Mouse (Mus musculus) Muller cell, postnatal 12 days (primary cell): ENCODE data around the gene Klhl34.

Experiments
- DNase-seq: peaks from one replicate; pipeline ENCODE4 v3.0.0-alpha.2; 2015; ENCODE audit errors: inconsistent ontology term

Gene Klhl34

GRCm38 (mm10) chrX:157818207-157818920, at the start of gene Klhl34:
TSS of gene Klhl34 (plus strand) at chrX:157818435.
- peak; percentile 47 for DNase-seq

- DNase-seq: no peak
These were observed 16.6 kb upstream of the Klhl34 start for GRCm38 (mm10) chrX:157801669-157802068.

- DNase-seq: no peak
These were observed 8.5 kb upstream of the Klhl34 start for GRCm38 (mm10) chrX:157809721-157810120.

- peak; percentile 72 for DNase-seq
These were observed 546 bp upstream of the Klhl34 start for GRCm38 (mm10) chrX:157817571-157818206.

DNA sequence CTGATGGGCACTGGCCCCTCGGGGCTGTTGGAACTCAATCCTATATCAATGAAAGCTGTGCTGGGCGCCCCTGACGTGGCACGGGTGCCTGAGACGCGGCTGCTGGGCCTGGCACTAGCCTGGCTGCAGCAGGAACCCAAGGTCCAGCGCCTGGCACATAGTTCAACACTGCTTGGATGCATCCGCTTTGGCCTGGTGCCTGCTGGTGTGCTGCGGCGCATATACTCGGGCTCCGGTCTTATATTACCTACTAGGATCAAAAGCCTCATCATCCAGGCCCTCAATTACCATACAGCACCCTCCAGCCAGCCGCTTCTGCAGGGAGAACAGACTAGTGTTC, 656 bp downstream of the Klhl34 start:
- DNase-seq: no peak

DNA sequence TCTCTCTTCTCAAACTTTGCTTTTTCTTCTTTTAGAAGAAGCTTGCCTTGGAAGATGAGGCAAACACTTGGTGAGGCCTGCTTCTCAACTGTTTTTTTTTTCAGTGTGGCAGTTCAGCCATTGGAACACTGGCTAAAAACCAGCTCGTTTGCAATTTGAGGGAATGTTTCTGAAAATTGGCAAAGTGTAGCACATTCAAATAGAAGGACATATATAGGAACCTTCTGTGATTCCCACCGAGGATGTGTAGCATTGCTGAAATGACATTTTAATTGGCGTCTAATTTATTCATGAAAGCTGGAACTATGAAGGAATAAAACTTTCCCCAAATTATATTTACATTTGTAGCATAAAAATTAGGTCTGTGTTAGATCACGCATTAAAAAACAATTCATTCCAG, 11.7 kb downstream of the Klhl34 start:
- DNase-seq: no peak
